Mouse (Mus musculus) mammary gland, adult 2 months (tissue): ENCODE measurements around the gene Apoc3. TPM values are rescaled to one million over a fixed set of nuclear protein-coding genes. Genes with fewer than 3 reads are reported as not detected.

Source experiments
- polyA plus RNA-seq: library from polyadenylated mRNA; depleted of rRNA; stranded (reverse); fragments of >200 nt; gene quantifications from 2 replicates; pipeline ENCODE4 v1.2.3, GENCODE M21; 2012; ENCODE audit warnings: low replicate concordance; rRNA removed

The Apoc3 gene
- 17.3 and 41.5 TPM in 2 replicates for polyA plus RNA-seq

DNA sequence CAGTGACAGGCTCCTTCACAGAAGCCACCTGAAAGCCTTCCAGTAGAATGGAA, at the start of gene Apoc3:
TSS of gene Apoc3 (minus strand) at position 41 of the 53 bp plus-strand sequence.

DNA sequence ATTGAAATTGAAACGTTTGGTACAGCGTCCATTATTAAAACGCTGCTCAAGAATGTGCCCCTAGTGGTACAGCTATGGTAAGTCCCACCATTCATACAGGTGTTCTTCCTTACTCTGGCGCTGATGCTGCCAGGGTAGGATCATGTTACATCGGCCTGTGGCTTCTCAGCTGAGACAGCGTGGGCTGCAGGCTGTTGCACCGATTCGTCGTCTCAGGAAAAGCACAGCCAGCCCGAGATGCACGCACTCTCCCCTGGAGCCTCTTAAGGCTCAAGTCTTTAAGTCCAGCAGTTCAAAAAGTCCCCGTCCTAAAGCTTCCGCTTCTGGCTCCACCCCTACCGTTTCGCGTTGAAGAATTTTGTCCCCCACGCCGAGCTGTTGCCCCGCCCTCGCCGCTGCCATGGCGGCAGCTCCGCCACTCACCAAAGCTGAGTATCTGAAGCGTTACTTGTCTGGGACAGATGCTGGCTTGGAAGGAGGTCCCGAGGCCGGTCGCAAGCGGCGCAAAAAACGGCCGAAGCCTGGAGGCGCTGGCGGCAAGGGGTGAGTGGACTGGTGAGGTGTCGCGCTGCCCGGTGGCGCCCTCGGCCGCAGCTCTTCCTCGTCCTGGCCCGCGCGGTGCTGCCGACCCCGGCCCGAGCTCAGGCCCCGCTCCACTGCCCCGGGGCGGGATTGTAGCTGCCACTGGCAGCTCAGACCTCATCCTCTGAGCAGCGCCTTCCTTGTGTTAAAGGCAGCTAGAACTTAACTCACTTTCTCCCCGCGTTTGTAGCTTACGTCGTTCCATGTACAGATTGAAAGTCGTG, 47.4 kb upstream of the Apoc3 start, which contains the start of gene Bud13:
TSS of gene Bud13 (plus strand) at position 378 of the 806 bp plus-strand sequence.

DNA sequence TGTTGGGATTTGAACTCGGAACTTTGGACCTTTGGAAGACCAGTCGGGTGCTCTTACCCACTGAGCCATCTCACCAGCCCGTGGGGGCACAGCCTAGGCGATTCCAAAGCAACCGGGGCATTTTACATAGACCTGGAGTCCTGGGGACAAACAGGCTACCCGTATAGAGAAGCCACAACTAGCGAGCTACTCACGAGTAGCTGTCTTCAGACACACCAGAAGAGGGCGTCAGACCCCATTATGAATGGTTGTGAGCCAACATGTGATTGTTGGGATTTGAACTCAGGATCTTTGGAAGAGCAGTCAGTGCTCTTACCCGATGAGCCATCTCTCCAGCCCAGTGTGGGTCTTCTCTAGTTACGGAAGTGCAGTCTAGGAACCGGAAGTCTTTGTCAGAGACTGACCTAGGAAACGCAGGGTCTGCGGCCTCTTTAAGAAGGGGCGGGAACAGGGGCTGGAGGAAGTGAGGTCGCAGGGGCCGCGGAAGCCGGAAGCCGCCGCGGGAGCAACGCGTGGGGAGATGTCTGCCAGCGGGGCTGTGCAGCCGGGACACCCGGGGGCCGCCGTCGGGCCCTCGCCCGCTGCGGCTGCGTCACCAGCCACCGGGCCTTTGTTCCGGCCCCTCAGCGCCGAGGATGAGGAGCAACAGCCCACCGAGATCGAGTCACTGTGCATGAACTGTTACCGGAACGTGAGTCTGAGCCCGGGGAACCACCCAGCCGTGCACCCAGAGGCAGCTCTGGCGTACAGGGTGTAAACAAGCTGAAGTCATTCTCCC, 37.4 kb upstream of the Apoc3 start, which contains the start of gene Zpr1:
TSS of gene Zpr1 (plus strand) at position 388 of the 778 bp plus-strand sequence.

DNA sequence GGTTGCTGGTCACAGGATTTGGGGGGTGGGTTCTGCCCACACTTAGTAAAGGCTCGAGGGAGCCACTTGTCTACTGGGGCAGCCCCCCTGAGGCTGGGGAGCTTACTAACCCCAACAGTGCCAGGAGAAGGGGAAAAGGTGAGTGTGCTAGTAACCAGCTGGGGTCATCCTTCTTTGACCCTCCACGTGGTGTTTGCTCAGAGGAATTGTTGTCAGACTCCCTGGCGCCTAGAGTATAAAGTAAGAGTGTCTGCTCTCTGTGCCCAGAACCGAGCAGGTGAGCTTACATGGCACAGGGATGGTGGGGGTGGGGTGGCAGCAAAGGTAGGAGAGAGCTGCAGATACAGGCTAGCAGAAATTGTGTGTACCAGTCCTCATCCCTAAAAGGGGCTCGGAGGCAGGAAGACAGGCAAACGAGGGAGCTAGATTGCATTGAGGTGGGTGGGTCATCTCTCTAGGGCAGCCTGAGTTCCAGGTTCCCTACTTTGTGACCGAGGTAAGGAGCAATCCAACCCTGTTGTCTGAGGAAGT, 33.0 kb upstream of the Apoc3 start, which contains the start of gene Apoa5:
TSS of gene Apoa5 (plus strand) at position 291 of the 531 bp plus-strand sequence.

DNA sequence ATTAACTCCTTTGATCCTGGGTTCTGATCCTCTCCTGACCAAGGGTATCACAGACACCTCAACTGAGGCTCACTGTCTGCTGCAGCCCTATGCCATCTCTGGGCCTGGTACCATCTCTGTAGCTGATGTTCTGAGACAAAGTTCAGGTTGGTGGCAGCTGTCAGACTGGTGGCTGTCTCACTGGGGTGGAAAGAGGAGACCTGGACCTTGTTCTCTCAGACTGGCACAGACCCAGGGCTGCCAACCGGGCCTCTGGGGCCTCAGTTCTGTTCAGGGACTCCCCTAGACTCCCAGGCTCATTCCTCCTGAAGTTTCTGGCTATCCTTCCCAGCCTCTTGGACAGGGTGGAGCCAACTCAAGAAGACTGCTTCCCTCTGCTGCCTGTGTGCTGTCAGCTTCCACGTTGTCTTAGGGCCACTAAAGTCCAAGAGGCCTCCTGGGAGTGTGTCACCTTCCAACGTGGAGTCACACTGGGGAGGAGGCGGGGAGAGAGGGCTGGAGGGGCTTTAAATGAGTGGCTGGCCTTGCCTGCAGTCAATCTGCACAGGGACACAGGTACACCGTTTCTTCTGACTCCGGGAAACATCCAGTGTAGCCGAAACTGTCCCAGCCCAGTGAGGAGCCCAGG, 5.2 kb upstream of the Apoc3 start, which contains the start of gene Apoa4:
TSS of gene Apoa4 (plus strand) at position 171 of the 628 bp plus-strand sequence.

DNA sequence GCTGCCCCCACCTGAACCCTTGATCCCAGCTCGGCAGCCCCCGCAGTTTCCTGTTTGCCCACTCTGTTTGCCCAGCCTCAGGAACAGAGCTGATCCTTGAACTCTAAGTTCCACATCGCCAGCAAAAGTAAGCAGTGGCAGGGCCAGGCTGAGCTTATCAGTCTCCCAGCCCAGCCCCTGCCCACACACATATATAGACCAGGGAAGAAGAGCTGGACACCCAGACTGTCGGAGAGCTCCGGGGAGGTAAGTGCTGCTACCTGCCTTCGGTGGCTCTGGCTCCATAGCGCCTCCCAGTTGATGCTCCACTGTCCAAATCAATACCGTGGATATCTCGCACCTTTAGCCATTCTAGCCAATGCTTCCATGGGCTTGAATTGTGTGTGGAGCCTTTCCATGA, 6.9 kb downstream of the Apoc3 start, which contains the start of gene Apoa1:
TSS of gene Apoa1 (plus strand) at position 90 of the 400 bp plus-strand sequence.

Other genes with a start within 250 kb of the Apoc3 start
- gene Pafah1b2, start 222.9 kb downstream of the Apoc3 start, polyA plus RNA-seq, result 17.0 and 27.6 TPM in 2 replicates
- 13.8 and 14.4 TPM in 2 replicates for gene Sik3, start 222.8 kb downstream of the Apoc3 start, polyA plus RNA-seq
- 0.60 and 22.4 TPM in 2 replicates for gene Apoa1, start 7.1 kb downstream of the Apoc3 start, polyA plus RNA-seq
- gene Apoa4, start 5.1 kb upstream of the Apoc3 start, polyA plus RNA-seq, result 0.06 and 2.1 TPM in 2 replicates
- gene Apoa5, start 33.0 kb upstream of the Apoc3 start, polyA plus RNA-seq, result 0.04 and 11.8 TPM in 2 replicates
- 18.8 and 19.6 TPM in 2 replicates for gene Zpr1, start 37.4 kb upstream of the Apoc3 start, polyA plus RNA-seq
- gene Bud13, start 47.4 kb upstream of the Apoc3 start, polyA plus RNA-seq, result 10.5 and 10.8 TPM in 2 replicates
- not detected in 2 replicates for gene 4931429L15Rik, start 84.3 kb upstream of the Apoc3 start, polyA plus RNA-seq